Mouse (Mus musculus) kidney, adult 9 months (tissue): ENCODE data around the gene 1700003F12Rik.

Source experiments
- DNase-seq: peaks from one replicate; pipeline ENCODE4 v3.0.0; 2022

1700003F12Rik gene

DNA sequence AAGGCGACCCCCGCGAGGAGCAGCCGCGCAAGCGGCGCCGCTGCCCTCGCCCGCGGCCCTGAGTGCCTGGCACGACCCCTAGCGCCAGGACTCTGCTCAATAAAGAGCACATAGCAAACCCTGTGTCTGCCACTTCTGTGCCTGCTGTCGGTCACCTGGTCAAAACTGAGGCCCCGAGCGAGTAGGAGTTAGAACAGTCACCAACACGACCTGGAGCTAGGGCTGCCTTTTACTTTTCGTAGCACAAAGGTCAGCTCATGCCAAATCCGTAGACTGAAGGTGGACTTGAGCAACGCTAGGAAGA, 3.0 kb downstream of the 1700003F12Rik start:
- DNase-seq: no peak

DNA sequence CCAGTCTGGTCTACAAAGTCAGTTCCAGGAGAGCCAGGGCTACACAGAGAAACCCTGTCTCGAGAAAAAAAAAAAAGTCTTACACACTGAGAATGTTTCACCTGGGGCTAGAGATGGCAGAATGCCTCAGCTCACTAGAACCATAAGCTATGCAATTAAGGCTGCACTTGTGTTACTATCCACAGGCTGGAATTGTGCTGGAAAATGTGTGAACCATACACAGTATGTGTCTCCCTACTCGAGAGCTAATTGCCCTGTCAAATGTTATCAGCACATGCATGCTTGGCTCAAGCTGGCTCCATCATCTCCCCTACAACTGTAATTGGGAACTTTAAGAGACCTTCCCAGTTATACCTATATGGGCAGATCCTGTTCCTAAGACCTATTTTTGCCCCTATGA, 4.1 kb downstream of the 1700003F12Rik start:
- no peak for DNase-seq

GRCm38 (mm10) chr2:154551476-154551875, 4.6 kb downstream of the 1700003F12Rik start, which contains the start of gene Actl10:
TSS of gene Actl10 (plus strand) at chr2:154551776.
- no peak for DNase-seq

DNA sequence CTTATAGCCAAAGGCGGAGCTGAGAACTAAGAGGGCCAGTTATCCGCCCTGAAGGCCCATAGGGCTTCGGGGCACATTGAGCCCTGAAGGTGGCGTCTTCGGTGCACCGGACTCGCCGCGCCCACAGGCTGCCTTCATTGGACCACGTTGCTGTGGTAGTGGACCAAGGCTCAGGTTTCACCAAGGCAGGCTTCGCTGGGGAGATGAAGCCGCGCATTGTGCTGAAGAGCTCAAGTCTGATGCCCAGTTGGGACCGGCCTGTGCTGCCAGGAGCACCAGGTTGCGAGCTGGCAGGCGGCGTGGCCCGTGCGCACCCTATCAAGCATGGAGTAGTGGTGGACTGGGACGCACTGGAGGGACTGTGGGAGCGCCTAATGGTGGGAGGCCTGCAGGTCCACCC, 5.0 kb downstream of the 1700003F12Rik start:
- DNase-seq: no peak

DNA sequence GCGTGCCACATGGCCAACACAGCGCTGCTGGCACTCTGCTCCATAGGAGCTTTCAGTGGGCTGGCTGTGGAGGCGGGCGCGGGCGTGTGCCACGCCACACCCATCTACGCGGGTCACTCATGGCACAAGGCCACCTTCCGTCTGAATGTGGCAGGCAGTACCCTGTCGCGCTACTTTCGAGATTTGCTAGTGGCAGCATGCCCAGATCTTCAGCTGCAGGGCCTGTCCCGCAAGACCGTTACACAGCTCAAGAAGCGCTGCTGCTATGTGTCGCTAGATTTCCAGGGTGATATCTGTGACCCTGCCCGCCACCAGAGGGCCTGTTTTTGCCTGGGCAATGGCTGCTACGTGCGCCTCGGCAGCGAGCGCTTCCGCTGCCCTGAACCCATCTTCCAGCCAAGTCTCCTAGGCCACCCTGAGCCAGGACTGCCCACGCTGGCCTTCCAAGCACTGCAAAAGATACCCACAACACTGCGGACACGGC, 5.6 kb downstream of the 1700003F12Rik start:
- peak; percentile 61 for DNase-seq

DNA sequence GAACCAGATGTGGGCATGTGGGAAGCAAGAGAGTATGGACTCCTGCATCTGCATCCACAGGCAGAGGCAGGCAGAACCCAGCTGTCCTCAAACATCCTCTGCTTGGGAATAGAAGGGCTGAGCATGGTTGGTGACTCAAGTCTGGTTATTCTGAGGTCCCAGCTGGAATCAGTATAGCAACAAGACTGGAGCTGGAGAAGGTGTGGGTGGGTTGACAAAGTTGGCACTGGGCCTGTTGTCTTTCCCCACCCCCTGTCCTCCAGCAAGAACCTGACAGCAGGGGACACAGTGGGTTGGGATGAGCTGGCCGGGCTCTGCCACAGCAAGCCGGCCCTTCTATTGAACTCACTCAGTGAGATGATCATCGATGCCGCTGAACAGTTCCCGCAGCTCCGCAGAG, 8.3 kb downstream of the 1700003F12Rik start:
- DNase-seq: no peak

DNA sequence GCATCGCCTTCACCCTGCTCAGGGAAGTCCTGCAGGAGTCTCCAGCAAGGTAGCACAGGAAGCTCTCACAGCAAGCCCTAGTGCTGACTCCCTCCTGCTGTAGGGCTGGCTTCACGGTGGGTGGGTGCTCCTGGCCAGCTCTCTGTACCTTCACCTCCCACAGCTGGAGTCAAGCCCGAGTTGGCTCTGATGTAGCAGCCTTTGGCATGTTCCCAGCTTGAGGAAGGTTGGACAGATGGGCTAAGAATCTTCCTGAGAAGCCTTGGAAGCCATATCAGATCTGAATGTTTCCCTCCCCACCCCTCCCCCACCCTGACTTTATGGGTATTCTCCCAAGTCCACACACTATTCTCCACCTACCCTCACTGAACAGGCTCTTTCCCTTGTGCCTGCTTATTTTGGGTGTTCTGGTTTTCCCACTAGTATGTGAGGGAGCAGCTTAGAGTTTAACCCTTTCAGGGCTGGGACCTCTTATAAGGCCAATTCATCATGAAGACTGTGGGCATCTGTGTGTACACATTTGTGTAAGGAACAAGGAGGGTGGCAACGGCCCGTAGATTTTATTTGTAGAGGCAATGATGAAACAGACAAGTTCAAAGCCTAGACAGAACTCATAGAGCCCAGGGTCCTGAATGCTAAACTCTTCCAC, 10.4 kb downstream of the 1700003F12Rik start:
- DNase-seq: peak; percentile 32

GRCm38 (mm10) chr2:154558264-154559039, 11.6 kb downstream of the 1700003F12Rik start, which contains the start of gene Necab3:
TSS of gene Necab3 (minus strand) at chr2:154558890.
- DNase-seq: no peak

DNA sequence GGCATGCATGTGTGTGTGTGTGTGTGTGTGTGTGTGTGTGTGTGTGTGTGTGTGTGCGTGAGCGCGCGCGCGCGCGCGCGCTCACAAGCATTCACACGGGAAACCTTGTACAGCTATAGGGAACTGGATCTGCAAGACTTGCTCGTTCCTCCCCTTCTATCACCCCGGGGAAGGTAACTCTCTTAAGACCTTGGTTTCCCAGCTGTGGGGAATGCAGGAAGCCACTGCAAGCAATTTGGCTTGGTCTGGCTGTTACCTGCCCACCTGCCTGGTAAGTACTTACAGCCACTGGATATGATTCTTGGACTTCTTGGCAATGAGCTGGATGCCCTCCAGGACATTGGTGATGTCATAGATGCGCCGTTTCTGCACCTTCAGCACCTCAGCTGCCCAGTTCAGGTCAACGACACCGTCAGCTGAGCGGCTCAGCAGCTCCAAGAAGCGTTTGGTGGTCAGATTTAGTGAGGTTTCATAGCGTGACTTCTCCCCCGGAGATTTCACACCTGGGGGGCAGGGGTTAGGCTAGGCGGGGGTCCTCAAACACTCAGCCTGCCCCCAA, 16.8 kb downstream of the 1700003F12Rik start:
- DNase-seq: peak; percentile 88

- no peak for DNase-seq
Observed at GRCm38 (mm10) chr2:154565562-154565961, 18.7 kb downstream of the 1700003F12Rik start.

DNA sequence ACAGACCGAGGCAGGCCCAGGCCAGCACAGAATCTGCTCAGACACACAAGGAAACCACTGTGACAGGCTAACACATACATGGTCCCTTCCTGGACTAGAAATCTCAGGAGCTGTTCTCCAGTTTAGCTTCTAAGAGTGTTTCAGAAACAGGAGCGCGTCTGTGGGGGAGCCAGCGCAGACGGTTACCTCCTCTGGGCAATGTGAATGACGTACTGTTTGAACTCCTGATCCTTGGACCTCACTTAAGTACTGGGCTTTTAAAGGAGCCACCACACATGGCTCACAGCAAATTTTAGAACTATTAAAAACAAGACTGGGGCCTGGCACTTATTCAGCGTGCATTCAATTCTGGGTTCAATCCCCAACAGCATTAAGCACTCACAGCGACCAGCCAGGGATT, 19.8 kb downstream of the 1700003F12Rik start:
- DNase-seq: peak; percentile 62

- DNase-seq: no peak
Observed at GRCm38 (mm10) chr2:154567766-154568165, 20.9 kb downstream of the 1700003F12Rik start.

GRCm38 (mm10) chr2:154568329-154569070, 21.6 kb downstream of the 1700003F12Rik start:
- DNase-seq: no peak

DNA sequence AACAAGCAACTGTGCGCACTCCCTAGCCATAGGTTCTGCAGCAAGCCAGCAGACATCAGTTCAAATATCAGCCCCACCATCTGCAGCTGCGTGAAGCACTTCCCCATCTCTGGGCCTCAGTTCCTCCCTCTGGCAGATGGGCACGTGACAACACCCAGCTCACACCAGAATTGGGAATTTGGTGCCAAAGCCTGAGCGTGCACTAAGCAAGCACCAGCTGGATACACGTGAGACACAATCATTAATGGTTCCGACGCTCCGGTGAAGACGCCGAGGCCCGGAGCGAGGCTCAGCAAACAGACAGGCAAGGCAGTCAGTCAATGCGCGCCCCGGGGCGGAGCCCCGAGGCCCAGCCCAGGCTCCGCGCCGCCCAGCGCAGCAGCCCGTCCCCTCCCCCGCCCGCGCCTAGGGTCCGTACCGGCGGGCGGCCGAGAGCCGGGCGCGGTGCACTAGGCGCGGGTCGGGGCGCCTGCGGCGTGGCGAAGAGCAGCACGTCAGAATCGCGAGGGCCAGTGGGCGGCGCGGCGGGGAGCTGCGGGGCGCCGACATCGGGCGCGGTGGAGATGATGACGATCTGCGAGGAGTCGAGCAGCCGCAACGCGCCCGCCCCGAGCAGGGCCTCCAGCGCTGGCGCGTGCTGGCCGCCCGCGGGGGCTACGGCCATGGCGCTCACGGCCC, 22.3 kb downstream of the 1700003F12Rik start:
- peak; percentile 32 for DNase-seq

DNA sequence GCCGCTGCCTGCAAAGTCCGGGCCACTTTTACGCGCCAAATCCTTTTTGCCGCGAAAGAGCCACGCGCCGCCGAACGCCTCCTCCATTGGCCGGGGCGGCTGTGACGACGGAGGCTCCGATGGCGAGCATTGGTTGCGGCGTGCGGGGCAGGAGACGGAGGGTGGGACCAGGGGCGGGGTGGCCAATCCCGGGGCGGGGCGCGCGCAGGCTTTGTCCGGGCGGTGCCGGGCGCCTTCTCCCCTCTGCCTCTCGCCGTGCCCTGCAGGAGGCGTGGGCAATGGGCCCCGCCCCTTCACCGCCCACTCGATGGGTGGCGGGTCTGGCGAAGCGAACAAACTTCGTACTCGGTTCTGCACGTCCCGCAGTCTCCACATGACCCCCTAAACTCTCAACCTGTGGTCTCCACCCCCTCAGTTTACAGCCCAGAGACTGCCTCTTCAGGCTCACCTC, 23.0 kb downstream of the 1700003F12Rik start, which contains the start of gene E2f1:
Gene E2f1 (minus strand): TSS at position 57 of the 451 bp plus-strand sequence.
- DNase-seq: peak; percentile 92

GRCm38 (mm10) chr2:154570666-154571065, 23.8 kb downstream of the 1700003F12Rik start:
- DNase-seq: no peak

- DNase-seq: no peak
Observed at GRCm38 (mm10) chr2:154571266-154571665, 24.4 kb downstream of the 1700003F12Rik start.

DNA sequence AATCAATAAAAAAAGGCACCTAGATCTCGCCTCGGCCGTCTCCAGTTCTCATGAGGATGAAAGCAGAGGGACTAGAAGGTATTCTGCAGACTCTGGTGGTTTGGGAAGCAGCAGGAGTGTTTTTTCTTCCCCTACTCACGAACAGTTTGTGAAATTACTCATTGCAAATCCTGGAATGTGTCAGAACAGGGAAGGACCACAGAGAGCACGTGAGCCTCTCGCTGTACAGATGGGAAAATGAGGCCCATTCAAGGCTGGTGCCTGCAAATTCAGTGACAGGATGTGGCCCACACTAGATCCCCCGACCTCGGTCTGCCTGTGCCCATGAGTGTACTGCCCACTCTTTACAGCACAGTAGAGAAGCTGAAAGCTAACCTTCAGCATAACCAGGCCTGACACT, 25.1 kb downstream of the 1700003F12Rik start:
- no peak for DNase-seq

DNA sequence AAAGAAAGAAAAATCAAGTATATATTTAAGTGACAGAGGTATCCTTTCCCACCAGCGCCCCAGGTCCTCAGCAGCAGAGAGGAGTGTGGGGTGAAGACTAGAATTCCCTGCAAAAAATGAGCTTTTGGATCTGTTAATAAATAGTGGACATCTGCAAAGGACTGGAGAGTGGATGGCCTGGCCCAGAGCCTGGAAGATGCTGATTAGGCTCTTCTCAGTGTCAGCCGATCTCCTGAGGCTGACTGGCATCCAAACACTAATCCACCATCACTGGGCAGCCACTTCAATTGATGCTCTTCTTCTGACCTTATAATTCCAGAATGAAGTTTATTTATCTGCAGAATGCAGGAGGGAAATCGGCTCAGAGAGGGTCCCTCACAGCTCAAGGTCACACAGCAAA, 26.1 kb downstream of the 1700003F12Rik start:
- DNase-seq: no peak

- no peak for DNase-seq
Observed at GRCm38 (mm10) chr2:154574271-154574670, 27.4 kb downstream of the 1700003F12Rik start.

- DNase-seq: no peak
Observed at GRCm38 (mm10) chr2:154576876-154577743, 30.2 kb downstream of the 1700003F12Rik start.

DNA sequence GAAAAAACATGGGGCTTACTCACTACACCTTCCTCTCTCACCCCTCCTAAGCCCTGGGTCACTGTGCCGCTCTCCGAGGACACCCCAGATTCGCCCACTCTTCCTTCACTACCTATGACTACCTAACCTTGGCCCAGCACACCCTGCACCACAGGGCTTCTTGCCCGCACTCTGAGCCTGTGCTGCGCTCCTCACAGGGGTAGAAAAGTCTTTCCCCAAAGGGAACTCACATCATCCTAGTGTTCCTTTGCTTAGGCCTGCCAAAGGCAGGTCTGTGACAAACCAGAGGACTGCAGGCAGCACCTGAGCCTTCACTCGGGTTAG, 30.8 kb downstream of the 1700003F12Rik start:
- no peak for DNase-seq
